Mouse (Mus musculus) brain, embryonic 14.5 days (tissue): ENCODE measurements around the gene Marc1.

Experiments
- CTCF ChIP-seq: fragments of 200-500 bp; IDR thresholded peaks from 2 replicates; pipeline ENCODE4 v1.5.1; 2012; ENCODE audit warnings: inconsistent platforms, mild to moderate bottlenecking, moderate library complexity, borderline replicate concordance; ENCODE audit not compliant: insufficient read depth, insufficient read length; ENCODE audit errors: extremely low read depth
- POLR2A ChIP-seq: fragments of 200-500 bp; IDR thresholded peaks from 2 replicates; pipeline ENCODE4 v1.6.1; 2012; ENCODE audit warnings: mild to moderate bottlenecking, inconsistent platforms, borderline replicate concordance; ENCODE audit not compliant: poor library complexity, insufficient read depth, insufficient read length, severe bottlenecking; ENCODE audit errors: extremely low read depth

DNA sequence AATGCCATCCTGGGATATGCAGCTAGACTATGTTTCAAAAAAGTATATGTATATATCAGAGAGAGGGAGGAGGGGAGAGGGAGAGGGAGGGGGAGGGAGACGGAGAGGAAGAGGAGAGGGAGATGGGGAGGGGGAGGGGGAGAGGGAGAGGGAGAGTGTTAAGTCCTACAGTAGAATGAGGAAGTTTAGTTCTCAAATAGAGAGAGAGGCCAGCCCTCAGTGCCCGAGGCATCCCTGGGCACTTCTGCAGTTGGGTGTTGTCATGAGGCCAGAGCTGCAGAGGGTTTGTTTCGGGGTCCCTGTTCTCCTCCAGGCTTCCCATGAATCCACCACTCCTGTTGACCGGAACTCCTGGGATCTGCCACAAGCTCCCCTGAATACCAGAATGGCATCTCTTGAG lies 27.5 kb downstream of the Marc1 start:
- TF ChIP-seq POLR2A, result no peak
- no peak for TF ChIP-seq CTCF
